Mouse (Mus musculus) embryonic facial prominence, embryonic 12.5 days (tissue): Measurements from ENCODE around the gene Mrps27. TPM values are rescaled to one million over a fixed set of nuclear protein-coding genes. Genes with fewer than 3 reads are reported as not detected.

Source experiments
- polyA plus RNA-seq: library from polyadenylated mRNA; unstranded; fragments of >200 nt; fragmentation: Nextera tagmentation; extraction: Ambion mirVana; gene quantifications from 2 replicates; pipeline ENCODE4 v1.2.1, GENCODE M21; 2016

The Mrps27 gene
- polyA plus RNA-seq, 1 experiment from 2014 or later = 63.2 TPM

Other genes starting within 250 kb of the Mrps27 start
- gene Zfp366, start 160.0 kb upstream of the Mrps27 start, polyA plus RNA-seq = 0.41 and 0.67 TPM in 2 replicates
- gene Ptcd2, start 81 bp upstream of the Mrps27 start, polyA plus RNA-seq = 46.4 and 47.9 TPM in 2 replicates
- 272 and 301 TPM in 2 replicates for gene Map1b, start 171.8 kb downstream of the Mrps27 start, polyA plus RNA-seq